Mouse (Mus musculus): ENCODE measurements around the gene Adamts17. TPM values are rescaled to one million over a fixed set of nuclear protein-coding genes. Genes with fewer than 3 reads are reported as not detected.
A peak's percentile ranks its signal among the peaks of the same experiment; 100 is the strongest.

The Adamts17 gene
- 11.2 and 12.5 TPM in 2 replicates for polyA plus RNA-seq (2014; fragmentation: Nextera tagmentation; extraction: Ambion mirVana)

GRCm38 (mm10) chr7:66839463-66840007, at the start of gene Adamts17:
Gene Adamts17, plus strand, starts transcription at chr7:66839735.
- Histone ChIP-seq H3K4me3 (ENCODE audit: low read depth, low read length) (peak within 1 kb of the TSS; percentile 70), H3K27ac (replicated peaks; ENCODE audit: low read depth, low read length) (peak within 1 kb of the TSS; percentile 79), H3K4me1 (ENCODE audit: control insufficient read depth, insufficient read depth, low read length) (peaks cover 37% of the 10 kb centered on the region), H3K36me3 (ENCODE audit: control insufficient read depth, insufficient read depth, low read length) (0 out of 2 replicates have a peak, but pooled peaks cover 4% of the 10 kb centered on the region), H3K4me2 (ENCODE audit: low read depth, low read length) (peak within 1 kb of the TSS; percentile 98), H3K9ac (ENCODE audit: low read depth, low read length) (peak within 1 kb of the TSS; percentile 76), H3K9me3 (ENCODE audit: control insufficient read depth, low read length) (no peaks in the 10 kb centered on the region), H3K27me3 (replicated peaks; ENCODE audit: control insufficient read depth, insufficient read depth, low read length) (no peaks in the 10 kb centered on the region)
- ATAC-seq (ENCODE audit: low read depth), result peak; percentile 97
- WGBS, result under 1% methylated on average over 30 of the region's 30 CpGs
- peak; percentile 99 for DNase-seq (ENCODE audit: low spot score)

DNA sequence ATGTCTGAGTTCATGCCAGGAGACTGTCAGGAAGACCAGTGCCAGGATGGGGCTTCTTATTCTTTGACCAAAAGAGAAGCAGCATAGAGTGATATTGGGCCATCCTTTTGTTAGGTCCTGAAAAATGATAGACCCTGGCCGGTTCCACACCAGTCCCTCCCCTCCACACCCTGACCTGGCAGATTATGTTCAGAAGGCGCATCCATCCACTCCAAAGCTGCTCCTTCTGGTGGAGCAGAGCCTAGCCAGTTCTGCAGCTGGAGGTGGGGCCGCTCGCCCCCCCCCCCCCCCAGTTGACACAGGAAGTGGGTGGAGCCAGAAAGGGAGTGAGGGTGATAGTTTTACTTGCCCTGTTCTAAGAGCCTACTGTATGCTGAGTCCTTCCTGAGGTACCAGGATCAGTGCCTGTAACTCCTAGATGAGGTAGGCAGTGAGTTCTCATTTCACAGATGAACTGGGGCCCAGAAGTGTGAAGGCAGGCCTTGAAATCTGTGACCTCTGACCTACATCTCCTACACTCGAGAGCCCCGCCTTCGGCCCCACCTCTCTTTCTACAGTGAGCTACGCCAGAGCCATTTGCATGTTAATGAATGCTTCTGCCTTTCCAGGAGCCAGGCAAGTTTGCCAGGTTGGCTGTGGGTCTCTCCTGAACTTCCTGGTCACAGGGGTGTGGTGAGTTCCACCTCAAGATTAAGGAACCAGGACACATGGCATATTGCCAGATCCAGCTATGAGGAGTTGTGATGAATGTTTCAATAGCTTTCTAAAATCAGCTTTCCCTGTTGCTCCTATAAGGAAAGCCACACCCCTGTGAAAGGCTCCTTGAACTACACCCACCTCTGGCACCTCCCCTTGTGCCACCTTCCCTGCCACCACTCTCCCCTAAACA, 49.4 kb upstream of the Adamts17 start:
- DNase-seq (ENCODE audit: low spot score) (peak; percentile 33), ATAC-seq (ENCODE audit: low read depth) (no peak)
- Histone ChIP-seq H3K4me1 (ENCODE audit: control insufficient read depth, insufficient read depth, low read length) (0 out of 2 replicates have a peak, but pooled peaks cover 7% of the 10 kb centered on the region), H3K27ac (replicated peaks; ENCODE audit: low read depth, low read length) (no peak overlapping the region), H3K4me3 (ENCODE audit: low read depth, low read length) (no peak overlapping the region), H3K27me3 (replicated peaks; ENCODE audit: control insufficient read depth, insufficient read depth, low read length) (no peaks in the 10 kb centered on the region), H3K4me2 (ENCODE audit: low read depth, low read length) (no peak overlapping the region), H3K36me3 (ENCODE audit: control insufficient read depth, insufficient read depth, low read length) (no peaks in the 10 kb centered on the region), H3K9ac (ENCODE audit: low read depth, low read length) (no peak overlapping the region), H3K9me3 (ENCODE audit: control insufficient read depth, low read length) (no peaks in the 10 kb centered on the region)
- WGBS, result 41% methylated on average over 6 of the region's 8 CpGs

DNA sequence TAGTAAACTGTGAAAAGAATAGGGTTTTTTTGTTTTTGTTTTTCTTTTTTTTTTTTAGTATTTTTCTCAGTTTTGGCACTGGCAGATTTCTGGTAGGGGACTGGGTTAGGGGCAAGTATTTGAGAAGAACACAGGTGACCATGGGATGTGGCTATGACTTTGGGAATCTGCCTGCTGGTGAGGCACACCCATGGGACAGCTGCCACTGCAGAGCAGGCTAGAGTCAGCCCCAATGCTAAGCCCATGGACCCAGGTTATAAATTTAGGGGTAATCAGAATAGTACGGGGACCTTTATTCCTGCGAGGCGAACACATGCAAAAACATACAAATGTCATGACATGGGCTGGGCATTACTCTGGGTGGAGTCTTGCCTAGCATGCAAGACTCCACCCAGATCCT, 48.5 kb upstream of the Adamts17 start:
- H3K9me3 ChIP-seq (ENCODE audit: control insufficient read depth, low read length), result no peaks in the 10 kb centered on the region
- no peak for ATAC-seq (ENCODE audit: low read depth)
- no peak for DNase-seq (ENCODE audit: low spot score)
- H3K4me2 ChIP-seq (ENCODE audit: low read depth, low read length), result no peak overlapping the region
- H3K27me3 ChIP-seq (replicated peaks; ENCODE audit: control insufficient read depth, insufficient read depth, low read length), result no peaks in the 10 kb centered on the region
- no peak overlapping the region for H3K4me3 ChIP-seq (ENCODE audit: low read depth, low read length)
- H3K9ac ChIP-seq (ENCODE audit: low read depth, low read length), result no peak overlapping the region
- H3K27ac ChIP-seq (replicated peaks; ENCODE audit: low read depth, low read length), result no peak overlapping the region
- 92% methylated on average over 3 of the region's 3 CpGs for WGBS
- no peaks in the 10 kb centered on the region for H3K36me3 ChIP-seq (ENCODE audit: control insufficient read depth, insufficient read depth, low read length)
- H3K4me1 ChIP-seq (ENCODE audit: control insufficient read depth, insufficient read depth, low read length), result 0 out of 2 replicates have a peak, but pooled peaks cover 6% of the 10 kb centered on the region

DNA sequence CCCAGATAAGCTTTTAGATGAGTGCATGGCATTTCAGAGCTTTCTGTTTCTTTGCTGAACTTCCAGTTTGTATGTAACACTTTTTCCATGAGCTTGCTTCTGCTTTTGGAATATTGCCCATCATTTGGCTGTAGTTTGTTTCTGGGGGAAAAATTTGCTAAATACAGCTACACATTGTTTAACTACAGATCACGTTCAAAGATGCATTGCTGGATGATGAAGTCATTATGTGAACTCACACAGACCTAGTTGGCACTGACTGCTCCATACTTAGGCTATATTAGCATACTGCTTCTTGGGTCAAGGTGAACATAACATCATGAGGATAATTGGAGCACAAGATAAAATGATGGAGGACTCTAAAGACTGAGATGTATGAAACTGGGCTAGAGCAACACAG, 42.6 kb upstream of the Adamts17 start:
- Histone ChIP-seq H3K4me3 (ENCODE audit: low read depth, low read length) (no peak overlapping the region), H3K9me3 (ENCODE audit: control insufficient read depth, low read length) (no peaks in the 10 kb centered on the region), H3K36me3 (ENCODE audit: control insufficient read depth, insufficient read depth, low read length) (no peaks in the 10 kb centered on the region), H3K4me1 (ENCODE audit: control insufficient read depth, insufficient read depth, low read length) (peaks cover 10% of the 10 kb centered on the region; the same call in 1 of the 2 replicates), H3K4me2 (ENCODE audit: low read depth, low read length) (no peak overlapping the region), H3K27me3 (replicated peaks; ENCODE audit: control insufficient read depth, insufficient read depth, low read length) (no peaks in the 10 kb centered on the region), H3K27ac (replicated peaks; ENCODE audit: low read depth, low read length) (no peak overlapping the region), H3K9ac (ENCODE audit: low read depth, low read length) (no peak overlapping the region)
- DNase-seq (ENCODE audit: low spot score) (peak; percentile 65), ATAC-seq (ENCODE audit: low read depth) (no peak)
- WGBS, result 27% methylated on average over 1 of the region's 1 CpGs

DNA sequence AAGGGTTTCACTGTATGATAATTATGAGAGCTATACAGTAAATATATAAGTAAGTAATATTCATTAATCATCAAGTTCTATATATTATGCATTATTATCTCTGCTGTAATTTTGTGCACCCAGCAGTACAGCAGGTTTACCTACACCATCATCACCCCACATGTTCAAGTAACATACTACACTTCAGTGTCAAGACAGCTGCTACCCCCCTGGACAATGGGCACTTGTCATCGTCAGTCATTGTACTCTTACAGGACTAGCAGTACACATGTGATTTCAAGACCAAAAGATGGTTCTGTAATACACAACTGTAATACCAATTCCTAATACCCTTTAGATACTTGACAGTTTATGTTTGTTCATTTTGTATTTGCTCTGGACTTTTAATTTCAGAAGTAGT, 42.2 kb upstream of the Adamts17 start:
- no peak for ATAC-seq (ENCODE audit: low read depth)
- peaks cover 10% of the 10 kb centered on the region; the same call in 1 of the 2 replicates for H3K4me1 ChIP-seq (ENCODE audit: control insufficient read depth, insufficient read depth, low read length)
- WGBS, result 82% methylated on average over 1 of the region's 1 CpGs
- no peaks in the 10 kb centered on the region for H3K27me3 ChIP-seq (replicated peaks; ENCODE audit: control insufficient read depth, insufficient read depth, low read length)
- H3K4me2 ChIP-seq (ENCODE audit: low read depth, low read length), result no peak overlapping the region
- no peak overlapping the region for H3K9ac ChIP-seq (ENCODE audit: low read depth, low read length)
- no peaks in the 10 kb centered on the region for H3K36me3 ChIP-seq (ENCODE audit: control insufficient read depth, insufficient read depth, low read length)
- H3K9me3 ChIP-seq (ENCODE audit: control insufficient read depth, low read length), result no peaks in the 10 kb centered on the region
- H3K4me3 ChIP-seq (ENCODE audit: low read depth, low read length), result no peak overlapping the region
- no peak for DNase-seq (ENCODE audit: low spot score)
- H3K27ac ChIP-seq (replicated peaks; ENCODE audit: low read depth, low read length), result no peak overlapping the region

GRCm38 (mm10) chr7:66798826-66799225, 40.7 kb upstream of the Adamts17 start:
- Histone ChIP-seq H3K4me2 (ENCODE audit: low read depth, low read length) (no peak overlapping the region), H3K27me3 (replicated peaks; ENCODE audit: control insufficient read depth, insufficient read depth, low read length) (no peaks in the 10 kb centered on the region), H3K27ac (replicated peaks; ENCODE audit: low read depth, low read length) (peak overlapping the region; percentile 22; the same call in 1 of the 2 replicates), H3K4me3 (ENCODE audit: low read depth, low read length) (no peak overlapping the region), H3K9me3 (ENCODE audit: control insufficient read depth, low read length) (no peaks in the 10 kb centered on the region), H3K9ac (ENCODE audit: low read depth, low read length) (no peak overlapping the region), H3K36me3 (ENCODE audit: control insufficient read depth, insufficient read depth, low read length) (no peaks in the 10 kb centered on the region), H3K4me1 (ENCODE audit: control insufficient read depth, insufficient read depth, low read length) (peaks cover 10% of the 10 kb centered on the region; the same call in 1 of the 2 replicates)
- WGBS, result 25% methylated on average over 5 of the region's 5 CpGs
- ATAC-seq (ENCODE audit: low read depth) (peak; percentile 70), DNase-seq (ENCODE audit: low spot score) (peak; percentile 88)

- Histone ChIP-seq H3K4me1 (ENCODE audit: control insufficient read depth, insufficient read depth, low read length) (peaks cover 10% of the 10 kb centered on the region; the same call in 1 of the 2 replicates), H3K27me3 (replicated peaks; ENCODE audit: control insufficient read depth, insufficient read depth, low read length) (no peaks in the 10 kb centered on the region), H3K4me3 (ENCODE audit: low read depth, low read length) (no peak overlapping the region), H3K27ac (replicated peaks; ENCODE audit: low read depth, low read length) (no peak overlapping the region), H3K36me3 (ENCODE audit: control insufficient read depth, insufficient read depth, low read length) (no peaks in the 10 kb centered on the region), H3K4me2 (ENCODE audit: low read depth, low read length) (no peak overlapping the region), H3K9me3 (ENCODE audit: control insufficient read depth, low read length) (no peaks in the 10 kb centered on the region), H3K9ac (ENCODE audit: low read depth, low read length) (no peak overlapping the region)
- WGBS, result 74% methylated on average over 5 of the region's 5 CpGs
- DNase-seq (ENCODE audit: low spot score), result no peak
- no peak for ATAC-seq (ENCODE audit: low read depth)
These were observed 38.8 kb upstream of the Adamts17 start for GRCm38 (mm10) chr7:66800784-66801183.

- DNase-seq (ENCODE audit: low spot score), result no peak
These were observed 37.8 kb upstream of the Adamts17 start for GRCm38 (mm10) chr7:66801785-66802184.

More at GRCm38 (mm10) chr7:66801785-66802184, 37.8 kb upstream of the Adamts17 start:
- ATAC-seq (ENCODE audit: low read depth), result no peak
- no peaks in the 10 kb centered on the region for H3K9me3 ChIP-seq (ENCODE audit: control insufficient read depth, low read length)
- H3K4me1 ChIP-seq (ENCODE audit: control insufficient read depth, insufficient read depth, low read length), result peaks cover 10% of the 10 kb centered on the region; the same call in 1 of the 2 replicates
- no peak overlapping the region for H3K27ac ChIP-seq (replicated peaks; ENCODE audit: low read depth, low read length)
- no peak overlapping the region for H3K4me3 ChIP-seq (ENCODE audit: low read depth, low read length)
- no peaks in the 10 kb centered on the region for H3K36me3 ChIP-seq (ENCODE audit: control insufficient read depth, insufficient read depth, low read length)
- no peak overlapping the region for H3K9ac ChIP-seq (ENCODE audit: low read depth, low read length)
- H3K4me2 ChIP-seq (ENCODE audit: low read depth, low read length), result no peak overlapping the region
- H3K27me3 ChIP-seq (replicated peaks; ENCODE audit: control insufficient read depth, insufficient read depth, low read length), result no peaks in the 10 kb centered on the region
